Mouse (Mus musculus) kidney, postnatal 14 days (tissue): Measurements from ENCODE around the gene Sulf2.

ENCODE experiments used
- DNase-seq: peaks from one replicate; pipeline ENCODE4 v3.0.0; 2022; ENCODE audit warnings: mixed read lengths

Sulf2 gene

DNA sequence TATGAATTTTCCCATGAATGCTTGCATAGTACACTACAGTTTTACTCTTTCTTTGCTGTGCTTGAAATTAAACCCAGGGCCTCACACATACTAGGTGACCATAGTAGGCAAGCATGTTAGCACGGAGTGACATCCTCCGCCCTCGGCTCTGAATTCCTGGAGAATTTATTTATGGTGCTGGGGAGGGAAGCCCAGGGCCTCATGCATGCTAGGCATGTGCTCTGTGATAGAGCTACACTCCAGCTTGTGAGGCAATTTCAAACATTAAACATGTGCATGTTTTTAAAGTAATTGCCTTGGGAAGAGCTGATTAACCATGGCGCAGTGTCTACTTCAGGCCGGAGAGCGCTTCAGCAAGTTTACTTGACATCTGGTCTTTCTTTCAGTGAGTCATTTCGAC, 106.6 kb downstream of the Sulf2 start:
- DNase-seq: no peak

DNA sequence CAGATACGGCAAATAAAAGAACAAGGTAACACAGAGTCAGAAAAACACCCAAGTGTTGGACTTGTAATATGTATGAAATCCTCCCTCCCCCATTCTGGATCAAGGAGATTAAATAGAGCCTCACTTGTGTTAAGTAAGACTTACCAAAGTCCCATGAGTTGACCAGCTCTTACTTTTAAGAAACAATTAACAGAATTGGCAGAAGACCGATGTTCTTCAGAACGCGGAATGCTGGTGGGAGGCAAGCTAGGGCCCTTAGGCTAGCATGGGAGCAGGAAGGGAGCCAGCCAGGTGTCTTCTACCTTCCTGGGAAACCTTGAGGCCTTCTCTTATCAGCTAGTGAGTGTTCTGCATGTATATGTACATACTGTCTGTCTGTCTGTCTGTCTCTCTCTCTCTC, 107.5 kb downstream of the Sulf2 start:
- DNase-seq: no peak

DNA sequence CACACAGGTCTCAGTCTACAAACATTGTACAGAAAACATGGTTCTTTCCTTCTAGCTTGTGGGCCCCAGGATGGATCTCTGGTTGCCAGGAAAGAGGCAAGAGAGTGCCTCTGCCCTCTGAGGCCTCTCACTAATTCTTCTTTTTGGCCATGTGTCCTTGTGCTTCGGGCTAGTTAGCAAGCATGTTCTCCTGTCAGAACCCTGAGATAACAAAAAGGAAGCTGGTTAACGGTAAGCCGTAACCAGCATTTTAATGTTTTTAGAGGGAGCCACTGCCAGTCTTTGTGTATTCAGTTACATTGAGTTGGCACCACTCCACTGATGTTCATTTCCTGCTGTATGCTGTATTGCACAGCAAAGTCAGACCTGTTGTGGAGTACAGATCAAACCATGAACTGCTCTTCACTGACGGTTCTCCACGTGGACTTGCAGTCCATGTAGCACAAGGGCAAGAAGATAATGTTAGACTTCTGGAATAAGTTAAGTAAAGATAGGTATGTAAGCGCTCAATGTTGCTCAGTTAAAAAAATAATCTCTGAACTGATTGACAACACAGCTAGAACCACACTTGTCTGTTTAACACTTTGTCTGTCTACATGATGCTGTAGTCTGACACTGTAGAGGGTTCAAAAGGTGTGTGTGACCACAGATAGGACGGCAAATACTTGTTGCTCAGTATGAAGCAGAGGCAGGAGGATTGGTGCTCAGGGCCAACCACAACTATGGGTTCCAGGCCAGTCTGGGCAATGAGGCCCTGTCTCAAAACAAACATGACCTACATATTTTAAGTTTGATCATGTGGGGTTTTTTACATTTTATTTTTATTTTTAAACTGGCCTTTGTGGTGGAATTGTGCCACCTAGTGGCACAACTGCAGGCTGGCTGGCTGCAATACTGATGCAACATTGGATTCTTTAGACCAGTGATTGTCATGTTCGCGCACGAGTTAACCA, 109.6 kb downstream of the Sulf2 start:
- DNase-seq: peak; percentile 56

DNA sequence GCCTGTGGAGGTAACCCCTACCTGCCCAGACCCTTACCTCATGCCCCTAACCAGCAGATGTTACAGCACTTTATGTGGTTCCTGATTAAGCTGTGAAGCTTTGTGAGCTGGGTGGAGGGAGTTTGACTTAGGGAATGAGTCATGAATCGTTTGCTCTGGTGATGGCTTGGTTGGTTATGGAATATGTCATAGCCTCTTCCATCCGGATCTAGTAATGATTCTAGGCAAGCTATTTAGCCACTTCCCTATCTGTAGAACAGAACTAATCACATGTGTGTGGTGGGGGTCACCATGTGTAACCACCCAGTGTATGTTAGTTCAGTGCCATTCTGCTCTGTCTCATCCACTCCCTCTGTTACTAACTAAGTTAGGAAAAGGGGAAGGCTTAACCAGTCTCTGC, 110.5 kb downstream of the Sulf2 start:
- DNase-seq: no peak

DNA sequence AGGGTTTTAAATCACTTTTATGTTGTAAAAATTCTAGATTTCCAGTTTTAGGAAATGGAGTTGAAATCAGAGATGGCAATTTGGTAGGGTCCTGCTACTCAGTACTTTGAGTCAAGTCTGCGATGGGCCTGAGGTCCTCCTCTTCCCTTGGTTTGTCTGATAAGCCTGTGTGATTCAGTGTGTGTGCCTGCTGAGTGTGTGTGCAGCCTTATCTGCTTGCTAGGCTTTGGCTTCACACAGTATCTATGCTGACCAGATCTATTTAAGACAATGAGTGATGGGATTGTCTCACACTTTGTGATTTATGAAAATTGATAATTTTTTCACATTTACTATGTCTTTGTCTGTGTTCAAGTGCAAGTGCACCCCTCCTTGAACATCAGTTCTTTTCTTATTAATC, 112.9 kb downstream of the Sulf2 start:
- DNase-seq: no peak

DNA sequence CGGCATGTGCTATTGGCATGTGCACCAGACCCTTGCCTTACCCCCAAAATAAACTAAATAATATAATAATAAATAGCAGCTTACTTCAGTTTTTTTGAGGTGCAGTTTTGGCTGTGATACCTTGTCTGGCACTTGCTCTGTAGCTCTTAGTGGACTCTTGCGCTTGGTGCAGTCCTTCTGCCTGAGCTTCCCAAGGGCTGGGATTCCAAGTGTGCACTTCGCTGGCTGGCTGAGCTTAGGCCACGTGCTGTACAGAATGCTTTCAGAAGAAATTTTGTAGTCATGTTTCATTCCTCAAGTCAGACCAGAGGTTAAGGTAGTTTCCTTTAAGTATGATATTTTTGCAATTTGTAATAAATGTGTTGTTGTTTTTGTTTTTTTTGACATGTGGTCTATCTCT, 115.8 kb downstream of the Sulf2 start:
- no peak for DNase-seq

DNA sequence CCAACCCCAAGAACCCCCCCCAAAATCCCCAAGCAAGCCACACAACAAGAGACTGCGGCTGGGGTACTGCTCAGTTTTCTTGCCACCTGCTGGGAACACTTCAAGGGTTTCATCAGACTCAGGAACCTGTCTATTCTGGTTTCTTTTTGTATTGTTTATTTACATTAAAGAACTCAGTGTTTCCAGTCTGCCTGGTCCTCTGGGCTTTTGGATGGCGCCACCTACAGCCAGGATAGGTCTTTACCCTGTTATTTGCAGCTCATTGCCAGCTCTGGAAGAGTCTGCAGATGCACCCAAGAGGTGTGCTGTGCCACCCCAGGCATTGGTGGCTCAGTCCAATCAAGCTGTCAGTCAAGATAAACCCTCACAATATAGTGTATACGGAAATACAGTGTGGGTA, 119.7 kb downstream of the Sulf2 start:
- peak; percentile 76 for DNase-seq

DNA sequence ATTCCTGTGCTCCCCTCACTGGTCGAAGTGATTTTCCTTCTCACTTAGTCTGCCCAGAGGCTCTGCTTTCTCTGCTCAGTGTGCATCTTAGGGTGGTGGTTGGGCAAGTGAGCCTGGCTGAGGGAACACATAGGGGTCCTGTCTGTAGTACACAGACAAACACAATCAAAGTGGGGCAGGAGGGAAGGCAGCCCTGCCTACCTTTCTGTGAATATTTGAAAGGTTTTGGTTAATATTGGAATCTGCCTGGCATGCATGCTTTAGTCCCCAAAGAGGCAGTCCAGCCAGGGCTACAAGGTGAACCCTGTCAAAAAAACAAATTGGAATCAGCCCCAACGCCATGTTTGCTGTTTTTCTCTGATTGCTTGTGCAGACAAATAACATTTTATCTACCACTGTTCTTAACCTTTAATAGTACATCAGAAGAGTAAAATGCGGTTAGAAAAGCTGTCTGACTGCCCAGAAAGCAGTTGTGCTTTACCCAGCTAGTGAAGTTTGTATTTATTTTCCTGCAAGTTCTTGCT, 120.4 kb downstream of the Sulf2 start:
- peak; percentile 51 for DNase-seq

DNA sequence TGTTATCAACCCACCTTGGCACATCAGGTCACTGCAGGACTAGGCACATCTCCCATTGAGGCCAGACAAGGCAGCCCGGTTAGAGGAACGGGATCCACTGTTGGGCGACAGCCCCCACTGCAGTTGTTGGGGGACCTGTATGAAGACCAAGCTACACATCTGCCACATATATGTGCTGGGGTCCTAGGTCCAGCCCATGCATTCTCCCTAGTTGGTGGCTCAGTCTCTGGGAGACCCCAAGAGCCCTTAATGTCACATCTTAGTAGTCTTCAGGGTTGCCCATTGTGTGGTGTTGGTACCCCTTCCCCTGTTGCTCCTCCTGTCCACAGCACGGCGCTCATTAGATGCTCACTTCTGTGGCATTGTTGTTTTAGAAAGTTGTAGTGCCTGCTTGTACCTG, 122.8 kb downstream of the Sulf2 start:
- DNase-seq: no peak

DNA sequence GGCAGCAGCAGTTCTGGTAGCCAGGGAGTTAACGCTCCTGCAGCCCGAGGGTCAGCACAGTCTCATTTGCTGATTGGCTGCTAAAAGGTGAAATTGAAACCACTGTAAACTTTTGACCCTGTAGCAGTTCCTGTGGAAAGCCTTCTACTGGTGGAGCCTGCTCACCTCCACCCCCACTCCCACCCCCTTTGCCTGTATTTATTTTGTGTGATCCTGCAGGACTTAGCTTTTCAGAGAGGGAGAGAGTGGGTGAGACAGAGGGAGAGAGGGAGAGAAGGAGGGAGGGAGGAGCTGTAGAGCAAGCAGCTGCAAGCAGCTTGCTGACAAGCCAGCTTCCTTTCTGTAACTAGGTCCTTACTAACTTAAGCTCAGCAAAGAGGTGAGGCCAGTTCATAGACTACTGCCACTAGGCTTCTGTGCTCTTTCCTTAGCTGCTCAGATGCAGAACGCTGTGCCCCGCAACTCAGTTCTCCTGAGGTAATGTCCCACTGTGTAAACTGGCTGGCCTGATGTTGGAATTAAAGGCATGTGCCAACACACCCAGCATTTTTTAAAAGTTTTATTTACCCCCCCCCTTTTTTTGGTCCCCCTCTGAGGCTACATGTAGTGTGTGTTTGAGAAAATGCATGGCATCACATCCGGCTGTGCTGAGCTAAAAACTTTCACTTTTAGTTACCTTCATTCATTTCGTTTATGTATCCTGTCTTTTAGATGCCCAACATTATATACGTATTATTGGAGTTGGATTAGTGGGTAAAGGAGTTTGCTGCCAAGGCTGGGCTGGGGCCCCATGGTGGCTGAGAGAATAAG, 124.1 kb downstream of the Sulf2 start:
- peak; percentile 86 for DNase-seq

DNA sequence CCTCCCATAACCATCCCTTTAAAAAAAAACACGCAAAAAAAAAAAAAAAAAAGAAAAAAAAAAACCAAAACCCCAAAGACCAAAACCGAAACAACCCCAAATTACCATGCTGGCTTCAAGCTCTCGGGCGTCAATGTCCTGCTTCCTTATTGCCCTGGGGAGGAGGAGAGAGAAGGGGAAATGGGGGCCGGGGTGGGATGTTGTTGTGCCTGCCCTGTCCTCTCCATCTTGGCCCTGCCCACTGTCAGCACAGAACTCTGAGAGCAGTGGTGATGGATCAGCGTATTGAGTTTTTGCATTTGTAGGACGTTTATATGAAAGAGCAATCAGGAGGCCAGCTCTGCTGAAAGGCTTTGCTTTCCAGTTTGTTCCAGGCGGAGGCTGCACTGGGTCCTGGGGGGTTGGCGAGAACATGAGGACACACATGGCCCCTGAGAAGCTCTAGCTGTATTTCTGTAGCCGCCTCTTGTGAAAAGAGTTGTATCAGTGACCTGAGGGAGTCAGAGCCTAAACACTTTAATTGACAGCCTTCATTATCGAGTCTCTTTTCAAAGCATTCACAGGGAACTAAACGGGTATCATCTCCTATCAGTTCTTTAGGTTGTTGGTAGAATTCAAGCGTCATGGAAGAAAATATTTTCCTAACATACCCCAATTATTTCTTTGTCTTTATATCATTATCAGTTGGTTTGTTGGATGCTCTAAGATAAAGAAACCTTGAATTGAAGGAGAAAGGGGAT, 125.0 kb downstream of the Sulf2 start:
- no peak for DNase-seq

DNA sequence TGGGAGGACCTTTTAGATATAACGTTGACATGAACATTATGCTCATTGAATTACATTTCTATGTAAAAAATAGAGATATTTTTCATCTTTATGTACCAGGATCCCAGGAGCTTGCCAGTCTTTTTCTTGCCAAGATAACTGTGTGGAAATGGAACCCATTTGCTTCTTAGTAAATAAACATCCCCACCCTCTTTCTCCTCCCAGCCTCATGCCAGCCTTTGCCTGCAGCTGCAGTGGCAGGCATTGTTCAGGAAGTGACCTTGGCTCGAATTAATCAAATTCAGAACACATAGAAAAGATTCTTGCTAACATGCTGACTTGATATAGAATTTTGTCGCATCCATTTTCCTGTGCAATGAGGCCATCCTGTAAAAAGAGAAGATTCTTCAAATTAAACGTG, 126.2 kb downstream of the Sulf2 start:
- no peak for DNase-seq

DNA sequence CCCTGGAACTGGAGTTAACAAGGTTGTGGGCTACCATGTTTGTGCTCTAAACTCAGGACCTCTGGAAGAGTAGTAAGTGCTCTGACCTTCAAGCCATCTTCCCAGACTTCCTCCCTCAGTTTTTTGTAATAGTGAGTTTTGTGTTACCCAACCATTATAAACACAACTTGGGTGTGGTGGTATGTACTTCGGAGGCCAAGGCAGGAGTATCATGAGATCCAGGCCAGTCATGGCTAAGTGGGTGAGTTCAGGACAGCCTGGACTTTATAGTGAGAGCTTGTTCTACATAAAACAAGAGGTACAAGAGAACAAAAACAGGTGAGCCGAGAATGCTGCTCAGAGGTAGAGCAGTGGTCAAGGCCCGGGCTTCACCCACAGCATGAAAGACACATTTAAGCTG, 127.6 kb downstream of the Sulf2 start:
- no peak for DNase-seq

DNA sequence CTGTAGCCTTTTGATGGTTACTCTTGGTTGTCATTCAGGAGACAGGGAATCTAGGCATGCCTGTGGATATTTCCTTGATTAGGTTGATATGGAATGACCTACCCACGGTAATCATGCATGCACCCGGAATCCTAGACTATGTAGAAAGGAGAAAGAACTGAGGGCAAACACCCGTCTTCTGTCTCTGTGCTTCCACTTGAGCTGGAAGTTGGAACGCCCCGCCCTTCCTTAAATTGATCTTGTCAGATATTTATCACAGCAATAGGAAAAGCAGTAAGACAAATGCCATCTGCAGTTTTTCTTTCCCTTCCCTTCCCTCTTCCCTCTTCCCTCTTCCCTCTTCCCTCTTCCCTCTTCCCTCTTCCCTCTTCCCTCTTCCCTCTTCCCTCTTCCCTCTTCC, 129.5 kb downstream of the Sulf2 start:
- DNase-seq: no peak

DNA sequence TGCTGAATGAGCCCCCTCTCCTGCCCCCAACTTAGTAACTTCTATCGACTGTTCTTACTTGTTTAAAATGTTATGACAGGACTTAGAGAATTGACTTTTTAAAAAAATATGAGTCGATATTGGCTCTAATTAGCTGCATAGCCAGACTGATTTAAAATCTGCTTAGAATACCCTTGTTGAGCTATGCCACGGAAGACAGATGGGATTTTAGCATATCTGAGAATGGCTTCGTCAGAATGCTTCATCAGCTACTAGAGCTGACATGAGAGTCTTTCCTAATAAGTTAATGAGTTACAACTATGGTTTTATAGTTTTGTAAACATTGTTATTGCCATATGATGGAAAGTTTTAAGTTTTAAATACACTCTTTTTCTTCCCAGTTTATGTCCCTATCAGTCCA, 130.8 kb downstream of the Sulf2 start:
- no peak for DNase-seq

DNA sequence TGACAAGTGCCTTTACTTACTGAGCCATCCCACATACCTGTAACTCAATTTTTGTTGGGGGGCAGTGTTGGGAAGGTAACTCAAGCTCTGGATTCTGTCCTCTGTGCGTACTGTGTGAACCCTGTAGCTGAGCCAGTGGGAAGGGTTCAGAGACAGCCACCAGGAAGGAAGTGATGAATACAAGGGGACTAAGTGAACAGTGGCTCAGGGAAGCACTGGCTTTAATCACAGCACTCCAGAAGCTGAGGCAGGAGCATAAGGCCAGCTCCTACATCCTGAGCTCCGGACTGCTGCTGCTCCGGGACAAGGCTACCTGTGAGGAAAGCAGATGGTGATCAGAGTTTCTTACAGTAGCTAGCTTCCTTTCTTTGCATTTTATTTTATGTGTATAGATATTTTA, 131.4 kb downstream of the Sulf2 start:
- DNase-seq: no peak
